Mouse (Mus musculus): ENCODE measurements around the gene Polr2l. TPM values are rescaled to one million over a fixed set of nuclear protein-coding genes. Genes with fewer than 3 reads are reported as not detected.

Polr2l gene
- polyA plus RNA-seq, 1 experiment from 2014 or later = 72.9 TPM

GRCm38 (mm10) chr7:141463824-141464602 lies 10.9 kb downstream of the Polr2l start:
- peaks cover 52% of the 10 kb centered on the region for H3K27me3 ChIP-seq (ENCODE audit: control insufficient read depth, insufficient read depth, low read length)
- 19% methylated on average over 12 of the region's 12 CpGs for WGBS (ENCODE audit: insufficient replicate concordance)
- H3K4me2 ChIP-seq = peak overlapping the region; percentile 54
- no peak overlapping the region for H3K27ac ChIP-seq (ENCODE audit: low read depth, low read length)
- H3K9ac ChIP-seq (ENCODE audit: low read depth, low read length) = peak overlapping the region; percentile 48
- no peaks in the 10 kb centered on the region for H3K9me3 ChIP-seq (replicated peaks; ENCODE audit: control insufficient read depth, low read length)
- H3K36me3 ChIP-seq (ENCODE audit: control insufficient read depth, insufficient read depth, low read length) = peaks cover 3% of the 10 kb centered on the region
- H3K4me1 ChIP-seq (ENCODE audit: control insufficient read depth, insufficient read depth, low read length) = peaks cover 50% of the 10 kb centered on the region
- H3K4me3 ChIP-seq (ENCODE audit: low read depth, low read length) = peak overlapping the region; percentile 31
- no peak for ATAC-seq (replicated peaks; ENCODE audit: insufficient number of reproducible peaks, low FRiP score, low TSS enrichment)

- no peak for ATAC-seq (replicated peaks; ENCODE audit: insufficient number of reproducible peaks, low FRiP score, low TSS enrichment)
- H3K36me3 ChIP-seq (ENCODE audit: control insufficient read depth, insufficient read depth, low read length) = peaks cover 7% of the 10 kb centered on the region
- 15% methylated on average over 5 of the region's 5 CpGs for WGBS (ENCODE audit: insufficient replicate concordance)
- peak overlapping the region; percentile 60 for H3K4me3 ChIP-seq (ENCODE audit: low read depth, low read length)
- H3K27ac ChIP-seq (ENCODE audit: low read depth, low read length) = no peak overlapping the region
- peak overlapping the region; percentile 98 for H3K4me2 ChIP-seq
- peak overlapping the region; percentile 66; the same call in 1 of the 2 replicates for H3K9ac ChIP-seq (ENCODE audit: low read depth, low read length)
- H3K9me3 ChIP-seq (replicated peaks; ENCODE audit: control insufficient read depth, low read length) = no peaks in the 10 kb centered on the region
- H3K4me1 ChIP-seq (ENCODE audit: control insufficient read depth, insufficient read depth, low read length) = peaks cover 39% of the 10 kb centered on the region
- peaks cover 52% of the 10 kb centered on the region for H3K27me3 ChIP-seq (ENCODE audit: control insufficient read depth, insufficient read depth, low read length)
Measured at GRCm38 (mm10) chr7:141462333-141462821, 12.6 kb downstream of the Polr2l start.

- no peak for ATAC-seq (replicated peaks; ENCODE audit: insufficient number of reproducible peaks, low FRiP score, low TSS enrichment)
- peak overlapping the region; percentile 60 for H3K4me3 ChIP-seq (ENCODE audit: low read depth, low read length)
- H3K4me1 ChIP-seq (ENCODE audit: control insufficient read depth, insufficient read depth, low read length) = peaks cover 36% of the 10 kb centered on the region
- 3% methylated on average over 50 of the region's 59 CpGs for WGBS (ENCODE audit: insufficient replicate concordance)
- H3K9ac ChIP-seq (ENCODE audit: low read depth, low read length) = peak overlapping the region; percentile 66
- H3K27me3 ChIP-seq (ENCODE audit: control insufficient read depth, insufficient read depth, low read length) = peaks cover 52% of the 10 kb centered on the region
- H3K36me3 ChIP-seq (ENCODE audit: control insufficient read depth, insufficient read depth, low read length) = peaks cover 7% of the 10 kb centered on the region
- H3K27ac ChIP-seq (ENCODE audit: low read depth, low read length) = peak overlapping the region; percentile 51
- H3K9me3 ChIP-seq (replicated peaks; ENCODE audit: control insufficient read depth, low read length) = no peaks in the 10 kb centered on the region
- peak overlapping the region; percentile 98 for H3K4me2 ChIP-seq
Measured at GRCm38 (mm10) chr7:141461521-141462332, 13.2 kb downstream of the Polr2l start.

GRCm38 (mm10) chr7:141460391-141461113 lies 14.4 kb downstream of the Polr2l start, which contains the start of gene Cracr2b:
Cracr2b (plus strand) TSS chr7:141461094.
- 68% methylated on average over 15 of the region's 15 CpGs for WGBS (ENCODE audit: insufficient replicate concordance)
- Histone ChIP-seq H3K4me3 (ENCODE audit: low read depth, low read length) (peak within 1 kb of the TSS; percentile 60), H3K4me1 (ENCODE audit: control insufficient read depth, insufficient read depth, low read length) (peaks cover 39% of the 10 kb centered on the region), H3K27me3 (ENCODE audit: control insufficient read depth, insufficient read depth, low read length) (peaks cover 50% of the 10 kb centered on the region), H3K36me3 (ENCODE audit: control insufficient read depth, insufficient read depth, low read length) (peaks cover 7% of the 10 kb centered on the region), H3K9me3 (replicated peaks; ENCODE audit: control insufficient read depth, low read length) (no peaks in the 10 kb centered on the region), H3K27ac (ENCODE audit: low read depth, low read length) (peak within 1 kb of the TSS; percentile 51), H3K4me2 (peak within 1 kb of the TSS; percentile 98), H3K9ac (ENCODE audit: low read depth, low read length) (peak within 1 kb of the TSS; percentile 66)
- ATAC-seq (replicated peaks; ENCODE audit: insufficient number of reproducible peaks, low FRiP score, low TSS enrichment) = no peak

GRCm38 (mm10) chr7:141460001-141460390 lies 14.9 kb downstream of the Polr2l start:
- H3K9ac ChIP-seq (ENCODE audit: low read depth, low read length) = 0 out of 2 replicates have a peak overlapping the region, but pooled peaks have one; percentile 10
- H3K4me2 ChIP-seq = no peak overlapping the region
- peaks cover 7% of the 10 kb centered on the region for H3K36me3 ChIP-seq (ENCODE audit: control insufficient read depth, insufficient read depth, low read length)
- 68% methylated on average over 5 of the region's 5 CpGs for WGBS (ENCODE audit: insufficient replicate concordance)
- peaks cover 44% of the 10 kb centered on the region for H3K27me3 ChIP-seq (ENCODE audit: control insufficient read depth, insufficient read depth, low read length)
- H3K9me3 ChIP-seq (replicated peaks; ENCODE audit: control insufficient read depth, low read length) = no peaks in the 10 kb centered on the region
- ATAC-seq (replicated peaks; ENCODE audit: insufficient number of reproducible peaks, low FRiP score, low TSS enrichment) = no peak
- H3K27ac ChIP-seq (ENCODE audit: low read depth, low read length) = no peak overlapping the region
- peaks cover 34% of the 10 kb centered on the region for H3K4me1 ChIP-seq (ENCODE audit: control insufficient read depth, insufficient read depth, low read length)
- no peak overlapping the region for H3K4me3 ChIP-seq (ENCODE audit: low read depth, low read length)

GRCm38 (mm10) chr7:141459301-141459711 lies 15.6 kb downstream of the Polr2l start:
- peaks cover 7% of the 10 kb centered on the region for H3K36me3 ChIP-seq (ENCODE audit: control insufficient read depth, insufficient read depth, low read length)
- 87% methylated on average over 17 of the region's 17 CpGs for WGBS (ENCODE audit: insufficient replicate concordance)
- H3K4me3 ChIP-seq (ENCODE audit: low read depth, low read length) = no peak overlapping the region
- no peak overlapping the region for H3K4me2 ChIP-seq
- H3K9ac ChIP-seq (ENCODE audit: low read depth, low read length) = no peak overlapping the region
- H3K27ac ChIP-seq (ENCODE audit: low read depth, low read length) = no peak overlapping the region
- H3K4me1 ChIP-seq (ENCODE audit: control insufficient read depth, insufficient read depth, low read length) = peaks cover 29% of the 10 kb centered on the region
- H3K27me3 ChIP-seq (ENCODE audit: control insufficient read depth, insufficient read depth, low read length) = peaks cover 39% of the 10 kb centered on the region
- H3K9me3 ChIP-seq (replicated peaks; ENCODE audit: control insufficient read depth, low read length) = no peaks in the 10 kb centered on the region
- ATAC-seq (replicated peaks; ENCODE audit: insufficient number of reproducible peaks, low FRiP score, low TSS enrichment) = no peak

- Histone ChIP-seq H3K9me3 (replicated peaks; ENCODE audit: control insufficient read depth, low read length) (no peaks in the 10 kb centered on the region), H3K4me2 (no peak overlapping the region), H3K27ac (ENCODE audit: low read depth, low read length) (no peak overlapping the region), H3K36me3 (ENCODE audit: control insufficient read depth, insufficient read depth, low read length) (peaks cover 7% of the 10 kb centered on the region), H3K4me1 (ENCODE audit: control insufficient read depth, insufficient read depth, low read length) (peaks cover 32% of the 10 kb centered on the region), H3K4me3 (ENCODE audit: low read depth, low read length) (no peak overlapping the region), H3K27me3 (ENCODE audit: control insufficient read depth, insufficient read depth, low read length) (peaks cover 33% of the 10 kb centered on the region), H3K9ac (ENCODE audit: low read depth, low read length) (no peak overlapping the region)
- WGBS (ENCODE audit: insufficient replicate concordance) = 83% methylated on average over 11 of the region's 11 CpGs
- no peak for ATAC-seq (replicated peaks; ENCODE audit: insufficient number of reproducible peaks, low FRiP score, low TSS enrichment)
Measured at GRCm38 (mm10) chr7:141458661-141459060, 16.3 kb downstream of the Polr2l start.
